Mouse (Mus musculus) embryo, embryonic 11.5 days (tissue): ENCODE data around the gene Nkiras2.
"Not testable (repeated sequence)": the region's sequence is repeated elsewhere in the genome, so short reads cannot be mapped to it uniquely, and the experiment has no call there.

Source experiments
- DNase-seq: peaks from one replicate; pipeline ENCODE4 v3.0.0-alpha.2; 2012; ENCODE audit warnings: low read depth, low spot score

Gene Nkiras2

DNA sequence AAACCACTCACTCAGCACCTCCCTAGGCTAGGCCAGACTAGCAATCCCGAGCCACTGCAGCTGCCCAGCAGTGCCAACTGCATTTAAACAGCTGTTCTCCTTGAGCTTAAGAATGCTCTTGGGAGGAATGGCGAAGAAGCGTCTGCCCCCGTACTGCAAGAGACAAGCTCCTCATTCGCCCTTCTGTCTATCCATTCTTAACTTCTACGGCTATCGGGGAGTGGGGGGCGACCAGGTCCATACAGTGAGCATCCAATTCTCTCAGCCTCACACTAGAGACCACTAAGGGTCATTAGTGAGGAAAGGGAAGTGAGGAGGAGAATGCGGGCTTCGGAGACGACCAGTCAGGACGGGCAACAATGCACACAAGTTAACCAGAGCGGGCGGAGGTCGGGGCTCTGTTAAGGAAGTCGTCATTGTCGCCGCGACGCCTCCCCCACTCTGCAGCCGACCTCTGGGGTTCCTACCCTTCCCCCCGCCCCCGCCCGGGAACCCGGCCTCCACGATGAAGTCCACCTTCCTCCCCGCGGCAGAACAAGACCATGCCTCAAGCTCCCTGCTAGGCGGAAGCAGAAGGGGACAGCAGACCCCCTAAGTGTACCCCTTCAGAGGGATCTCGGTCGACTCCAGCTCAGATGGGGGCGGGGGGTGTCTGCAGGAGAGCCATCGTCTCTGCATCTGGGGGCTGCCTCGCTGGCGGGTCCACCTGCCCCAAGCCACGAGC, at the start of gene Nkiras2:
Gene Nkiras2, plus strand, starts transcription at position 484 of the 724 bp plus-strand sequence.
- DNase-seq, result peak; percentile 57

DNA sequence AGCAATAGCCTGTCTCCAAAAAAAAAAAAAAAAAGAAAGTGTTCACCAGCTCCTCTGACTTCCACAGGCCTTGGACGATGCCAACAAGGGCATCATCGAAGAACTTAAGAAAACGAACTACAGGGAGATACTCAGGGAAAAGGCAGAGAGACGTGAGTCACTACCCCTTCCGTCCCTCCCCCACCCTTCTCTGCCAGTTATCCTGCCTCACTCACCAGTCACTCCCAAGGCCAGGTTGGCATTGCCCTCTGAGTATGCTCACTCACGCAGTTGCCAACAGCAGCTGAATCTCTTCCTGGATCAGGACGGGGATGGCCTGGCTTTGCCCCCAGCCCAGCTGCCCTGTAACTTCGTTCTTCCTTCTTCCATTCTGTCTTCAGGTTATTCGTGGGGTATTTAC, 49.3 kb upstream of the Nkiras2 start:
- DNase-seq, result no peak

DNA sequence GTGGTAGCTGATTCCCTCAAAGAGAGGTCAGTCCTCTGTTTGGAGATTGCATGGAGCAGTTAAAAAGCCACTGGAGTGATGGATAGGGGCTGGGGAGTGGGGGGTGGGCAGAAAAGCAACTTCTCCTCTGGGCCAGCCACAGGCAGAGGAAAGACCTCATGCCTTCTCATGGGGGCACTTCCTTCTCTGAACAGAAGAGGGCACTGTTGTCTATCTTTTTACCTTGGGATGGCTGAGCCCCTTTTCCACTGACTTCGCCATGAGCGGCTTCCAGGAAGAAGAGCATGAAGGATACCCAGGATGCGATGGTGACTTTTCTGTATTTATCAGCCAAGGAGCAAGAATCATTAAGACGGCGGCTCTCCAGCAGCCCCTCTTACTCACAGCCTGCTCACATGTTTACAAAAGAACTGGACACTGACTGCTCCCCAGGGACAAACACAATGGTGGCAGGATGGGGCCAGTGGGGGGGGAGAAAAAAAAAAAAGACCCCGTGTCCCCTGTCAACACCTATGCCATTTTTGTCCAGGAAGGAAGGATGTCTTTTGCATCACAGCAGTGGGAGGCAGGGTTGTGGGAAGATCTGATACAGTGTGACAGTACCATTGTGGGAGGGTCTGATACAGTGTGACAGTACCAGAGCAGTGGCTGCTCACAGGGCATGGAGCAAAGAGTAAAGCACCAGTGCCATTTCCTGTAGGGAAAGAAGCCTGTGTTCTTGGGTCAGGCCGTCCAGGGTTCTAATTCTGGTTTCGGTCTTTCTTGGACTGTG, 48.4 kb upstream of the Nkiras2 start:
- peak; percentile 75 for DNase-seq

DNA sequence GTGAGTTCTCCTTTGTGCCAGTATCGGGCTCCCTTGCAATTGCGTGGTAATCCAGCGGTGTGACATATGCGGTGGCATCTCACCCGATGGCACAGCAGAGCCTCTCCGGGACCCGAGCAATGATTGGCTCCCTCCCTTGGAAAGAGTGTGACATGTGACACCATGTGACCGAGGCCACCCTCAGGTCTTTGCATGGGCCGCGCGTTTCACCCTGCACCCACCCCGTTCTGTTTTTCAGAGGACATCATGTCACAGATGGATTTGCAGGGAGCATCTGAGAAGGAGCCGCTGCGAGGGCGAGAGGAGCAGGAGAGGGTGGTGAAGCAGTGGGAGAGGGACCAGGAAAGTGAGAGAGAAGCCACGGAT, 47.9 kb upstream of the Nkiras2 start:
- DNase-seq, result no peak

DNA sequence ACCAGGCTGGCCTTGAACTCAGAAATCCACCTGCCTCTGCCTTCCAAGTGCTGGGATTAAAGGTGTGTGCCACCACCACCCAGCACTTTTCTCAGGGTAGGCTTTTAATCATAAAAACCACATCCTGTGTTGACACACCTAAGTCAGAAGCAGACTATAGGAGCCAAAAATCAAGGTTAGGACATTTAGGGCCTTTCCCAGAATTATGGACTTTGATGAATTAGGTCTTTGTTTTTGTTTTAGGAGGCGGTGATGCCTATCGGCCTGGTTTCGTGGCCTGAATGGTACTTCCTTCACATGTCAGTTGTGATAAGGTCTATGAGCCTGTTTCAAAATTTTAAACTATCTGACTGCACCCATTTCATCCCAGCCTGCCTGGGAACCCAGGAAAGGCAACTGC, 44.9 kb upstream of the Nkiras2 start:
- no peak for DNase-seq

DNA sequence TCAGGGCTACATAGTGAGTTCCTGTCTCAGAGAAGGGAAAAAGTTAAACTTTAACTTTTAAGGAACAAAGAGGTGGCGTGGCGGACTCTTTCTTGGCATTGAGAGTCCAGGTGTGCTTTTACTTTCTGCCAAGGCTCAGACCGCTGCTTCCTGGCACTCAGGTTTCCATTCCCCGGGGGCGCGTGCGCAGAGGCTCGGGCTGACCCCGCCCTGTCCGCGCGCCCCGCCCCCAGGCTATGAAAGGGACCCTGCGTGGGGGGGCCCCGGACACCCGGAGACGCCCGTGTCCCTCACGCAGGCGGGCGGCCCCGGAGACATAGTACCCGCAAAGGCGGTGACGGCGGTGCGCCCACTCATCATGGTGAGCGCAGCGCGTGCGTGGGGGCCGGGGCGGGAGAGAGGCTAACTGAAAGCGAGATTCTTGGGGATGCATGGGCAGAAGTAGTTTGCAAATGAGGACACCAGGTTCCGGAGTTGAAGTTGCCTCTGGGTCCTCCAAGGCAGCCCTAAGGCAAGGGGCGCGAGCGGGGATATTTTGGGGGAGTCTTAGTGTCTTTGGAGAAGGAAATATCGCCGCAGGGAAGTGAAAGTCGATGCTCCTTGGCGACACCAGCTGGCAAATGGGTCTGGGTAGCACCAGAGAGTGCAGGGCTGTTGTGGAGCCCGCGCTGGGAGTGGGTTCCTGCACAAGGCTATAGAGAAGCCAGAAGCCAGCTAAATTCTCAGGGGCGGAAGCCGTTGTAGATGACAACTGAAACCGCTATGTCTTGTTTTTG, 44.1 kb upstream of the Nkiras2 start, which contains the start of gene Cnp:
Gene Cnp, plus strand, starts transcription at position 197 of the 776 bp plus-strand sequence.
- peak; percentile 45 for DNase-seq

DNA sequence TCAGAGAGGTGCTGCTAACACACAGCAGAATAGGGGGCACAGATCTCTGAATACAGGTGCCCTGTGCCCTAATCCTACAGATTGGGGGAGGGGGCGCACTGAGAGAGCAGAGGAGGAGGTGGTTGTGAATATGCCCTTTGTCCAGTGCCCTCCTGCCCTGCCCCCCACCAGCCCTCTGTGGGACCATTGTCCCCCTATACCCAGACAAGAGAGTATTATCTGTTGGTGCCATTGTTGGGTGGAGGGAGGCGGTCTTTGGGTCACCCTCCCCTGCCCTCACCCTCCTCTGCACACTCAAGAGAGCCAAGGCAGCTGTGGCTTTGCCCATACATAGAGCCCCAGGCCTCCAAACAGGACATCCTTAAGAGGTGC, 43.6 kb upstream of the Nkiras2 start:
- no peak for DNase-seq

DNA sequence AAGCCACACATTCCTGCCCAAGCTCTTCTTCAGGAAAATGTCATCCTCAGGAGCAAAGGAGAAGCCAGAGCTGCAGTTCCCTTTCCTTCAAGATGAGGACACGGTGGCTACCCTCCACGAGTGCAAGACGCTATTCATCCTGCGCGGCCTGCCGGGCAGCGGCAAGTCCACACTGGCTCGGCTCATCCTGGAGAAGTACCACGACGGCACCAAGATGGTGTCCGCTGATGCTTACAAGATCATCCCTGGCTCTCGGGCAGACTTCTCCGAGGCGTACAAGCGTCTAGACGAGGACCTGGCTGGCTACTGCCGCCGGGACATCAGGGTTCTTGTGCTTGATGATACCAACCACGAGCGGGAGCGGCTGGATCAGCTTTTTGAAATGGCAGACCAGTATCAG, 42.8 kb upstream of the Nkiras2 start:
- DNase-seq, result no peak

DNA sequence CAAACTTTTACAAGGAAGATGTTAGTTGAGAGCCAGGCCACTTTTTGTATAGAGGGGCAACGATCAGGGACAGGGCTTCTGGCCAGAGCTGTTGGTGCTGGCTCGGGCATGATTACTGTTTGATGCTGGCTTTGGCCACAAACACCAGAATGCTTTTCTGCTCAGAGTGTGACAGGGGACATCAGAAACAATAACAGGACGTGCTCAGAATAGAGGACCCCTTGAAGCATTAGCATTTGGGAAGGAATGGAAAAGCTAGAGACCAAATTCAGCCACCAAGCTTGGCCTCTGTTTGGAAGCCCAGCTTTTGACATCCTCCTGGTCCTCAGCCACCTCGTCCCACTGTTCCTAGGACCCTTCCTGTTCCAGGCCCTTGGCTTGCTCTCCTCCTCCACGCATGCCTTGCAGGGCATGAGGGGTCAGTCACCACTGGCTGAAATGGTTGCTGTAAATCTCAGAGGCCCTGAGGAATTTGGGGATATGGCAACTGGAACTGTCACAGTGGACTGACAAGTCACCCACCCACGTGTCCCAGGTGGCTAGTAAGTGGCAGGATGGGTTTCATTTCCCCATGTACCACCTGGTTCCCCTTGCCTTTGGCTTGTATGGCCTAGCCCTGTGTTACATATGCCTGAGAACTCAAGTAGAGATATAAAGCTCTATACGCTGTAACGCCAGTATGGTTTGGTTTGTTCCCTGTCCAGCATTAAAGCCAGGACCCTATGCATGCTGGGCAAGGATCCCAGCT, 41.0 kb upstream of the Nkiras2 start:
- DNase-seq, result no peak

DNA sequence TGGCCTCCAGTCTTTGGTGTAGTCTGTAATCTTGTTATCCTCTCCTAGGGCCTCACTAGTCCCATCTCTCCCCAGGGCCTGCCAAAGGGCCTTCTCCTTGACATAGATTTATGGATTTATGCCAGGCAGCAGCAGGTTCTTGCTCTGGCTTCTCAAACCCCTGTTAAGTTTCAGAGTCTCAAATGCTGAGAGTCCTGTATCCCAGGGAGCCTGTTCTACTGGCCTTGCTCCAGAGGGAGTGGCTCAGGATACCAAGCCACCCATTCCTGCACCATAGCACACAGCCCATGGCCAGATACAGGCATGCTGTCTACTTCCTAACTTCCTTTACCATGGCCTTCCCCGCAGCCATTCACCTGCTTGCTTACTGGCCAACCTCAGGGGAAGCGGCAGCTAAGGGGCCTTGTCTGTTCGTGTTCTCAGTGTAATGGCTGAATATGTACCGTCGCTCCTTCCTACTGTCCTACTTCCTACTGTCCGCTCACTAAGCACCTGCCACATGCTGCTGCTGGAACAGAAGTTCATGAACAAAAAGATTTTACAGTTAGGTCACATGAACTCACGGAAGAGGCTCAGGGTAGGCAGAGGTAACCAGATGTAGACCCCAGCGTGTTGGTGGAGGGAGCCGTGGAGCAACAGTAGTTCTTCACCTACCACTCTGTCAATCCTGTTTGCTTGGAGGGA, 39.8 kb upstream of the Nkiras2 start:
- no peak for DNase-seq

DNA sequence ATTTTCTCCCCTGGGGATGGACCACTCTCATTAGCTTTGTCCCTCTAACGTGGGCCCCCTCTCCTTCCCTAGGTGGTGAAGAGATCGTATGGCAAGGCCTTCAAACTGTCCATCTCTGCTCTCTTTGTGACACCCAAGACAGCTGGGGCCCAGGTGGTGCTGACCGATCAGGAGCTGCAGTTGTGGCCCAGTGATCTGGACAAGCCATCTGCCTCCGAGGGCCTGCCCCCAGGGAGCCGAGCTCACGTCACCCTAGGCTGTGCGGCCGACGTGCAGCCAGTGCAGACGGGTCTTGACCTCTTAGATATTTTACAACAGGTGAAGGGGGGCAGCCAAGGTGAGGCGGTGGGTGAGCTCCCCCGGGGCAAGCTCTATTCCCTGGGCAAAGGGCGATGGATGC, 38.8 kb upstream of the Nkiras2 start:
- no peak for DNase-seq

DNA sequence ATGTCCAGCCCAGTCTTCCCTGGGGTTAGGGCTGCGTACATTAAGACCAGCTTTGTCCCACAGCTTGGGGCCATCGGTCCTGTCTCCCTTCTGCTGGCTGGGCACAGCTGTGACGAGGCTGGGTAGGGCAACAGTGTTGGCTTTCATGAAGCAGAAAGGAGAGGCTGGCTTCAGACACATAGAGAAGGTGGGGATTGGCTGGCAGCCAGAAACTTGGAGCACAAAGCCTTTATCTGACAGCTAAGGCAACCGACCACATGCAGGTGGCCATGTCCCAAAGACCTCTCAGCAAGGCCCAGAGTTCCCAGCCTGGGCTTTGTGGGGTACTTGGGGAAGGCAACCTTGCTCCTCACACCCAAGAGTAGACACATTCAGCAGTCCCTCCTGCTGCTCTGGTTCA, 37.3 kb upstream of the Nkiras2 start:
- DNase-seq, result no peak

DNA sequence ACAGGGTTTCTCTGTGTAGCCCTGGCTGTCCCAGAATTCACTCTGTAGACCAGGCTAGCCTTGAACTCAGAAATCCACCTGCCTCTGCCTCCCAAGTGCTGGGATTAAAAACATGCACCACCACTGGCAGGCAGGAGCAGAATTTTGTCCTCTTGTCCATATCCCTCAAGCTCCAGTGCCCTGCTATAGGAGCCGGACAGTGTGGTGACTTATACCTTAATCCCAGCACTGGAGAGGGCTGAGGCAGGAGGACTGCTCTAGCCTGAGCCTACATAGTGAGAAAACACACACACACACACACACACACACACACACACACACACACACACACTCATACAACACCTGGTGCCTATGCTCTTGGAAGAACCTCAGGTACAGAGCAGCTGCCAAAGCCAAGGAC, 36.6 kb upstream of the Nkiras2 start:
- not testable (repeated sequence) for DNase-seq

DNA sequence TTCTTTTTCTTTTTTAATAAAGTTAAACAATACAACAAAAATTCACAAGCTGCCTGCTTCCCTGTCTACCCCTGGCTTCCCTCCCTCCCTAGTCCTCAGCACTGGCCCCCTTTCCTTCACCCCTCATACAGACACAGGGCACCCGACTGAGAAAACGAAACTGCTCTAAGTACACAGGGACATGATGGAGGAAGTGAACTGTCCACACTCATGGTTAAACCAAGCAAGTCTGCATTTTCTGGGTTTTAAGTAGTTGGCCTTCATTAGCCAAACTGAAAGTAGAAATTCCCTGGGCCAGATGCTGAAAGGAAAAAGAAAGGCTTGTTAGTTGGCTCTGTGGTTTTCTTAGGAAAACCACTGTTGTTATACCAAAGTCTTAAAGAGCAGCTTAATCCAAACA, 36.2 kb upstream of the Nkiras2 start:
- no peak for DNase-seq

DNA sequence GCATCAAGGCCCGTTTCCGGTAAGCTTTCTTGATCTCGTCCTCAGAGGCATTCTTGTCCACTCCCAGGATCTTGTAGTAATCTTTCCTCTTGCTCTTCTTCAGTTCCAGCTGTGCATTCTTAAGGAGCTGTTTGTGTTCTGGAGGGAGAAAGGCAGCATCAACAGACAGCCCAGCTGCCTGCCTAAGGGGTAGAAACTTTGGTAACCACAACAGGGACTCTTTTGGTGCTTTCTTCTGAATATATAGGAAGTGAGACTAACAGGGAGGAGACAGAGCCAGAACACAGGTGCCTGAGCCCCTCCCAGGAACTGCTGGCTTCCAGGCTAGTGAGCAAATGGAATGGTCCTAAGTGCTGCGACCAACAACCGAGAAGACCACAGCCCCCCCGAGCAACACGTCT, 34.5 kb upstream of the Nkiras2 start:
- DNase-seq, result no peak

DNA sequence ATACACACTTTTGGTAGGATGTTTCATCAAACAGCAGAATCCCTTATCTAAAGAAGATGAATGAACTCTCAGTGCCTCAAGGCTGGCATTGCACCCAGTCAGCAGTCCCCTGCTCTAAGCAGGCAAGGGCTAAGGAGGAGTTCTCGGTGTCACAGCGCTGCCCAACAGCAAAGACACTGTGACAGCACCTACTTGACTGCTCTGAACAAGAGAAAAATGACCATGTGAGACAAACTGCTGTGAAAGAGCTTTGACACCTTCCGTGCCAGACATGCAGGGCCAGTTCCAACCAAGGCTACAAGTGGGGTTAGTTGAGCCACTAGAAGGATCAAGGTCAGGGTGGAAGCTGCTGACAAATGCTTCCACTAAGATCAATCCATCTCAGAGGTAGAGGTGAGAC, 33.9 kb upstream of the Nkiras2 start:
- no peak for DNase-seq

DNA sequence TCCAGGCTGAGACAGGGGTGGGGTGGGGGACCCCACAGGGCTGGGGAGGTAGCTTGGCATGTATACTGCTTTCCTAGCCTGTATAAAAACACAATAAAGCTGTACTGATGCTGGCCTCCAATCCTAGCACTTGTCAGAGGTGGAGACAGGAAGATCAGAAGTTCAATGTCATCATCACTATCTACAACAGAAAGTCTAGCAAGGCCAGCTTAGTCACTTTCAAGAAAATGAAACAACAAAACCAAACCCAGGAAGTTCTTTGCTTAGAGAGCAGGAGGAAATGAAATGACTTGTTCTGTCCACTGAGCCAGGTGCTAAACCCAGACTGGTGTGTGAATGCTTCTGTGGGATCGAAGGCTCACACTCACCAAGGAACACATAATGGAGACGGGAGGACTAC, 30.6 kb upstream of the Nkiras2 start:
- DNase-seq, result no peak

DNA sequence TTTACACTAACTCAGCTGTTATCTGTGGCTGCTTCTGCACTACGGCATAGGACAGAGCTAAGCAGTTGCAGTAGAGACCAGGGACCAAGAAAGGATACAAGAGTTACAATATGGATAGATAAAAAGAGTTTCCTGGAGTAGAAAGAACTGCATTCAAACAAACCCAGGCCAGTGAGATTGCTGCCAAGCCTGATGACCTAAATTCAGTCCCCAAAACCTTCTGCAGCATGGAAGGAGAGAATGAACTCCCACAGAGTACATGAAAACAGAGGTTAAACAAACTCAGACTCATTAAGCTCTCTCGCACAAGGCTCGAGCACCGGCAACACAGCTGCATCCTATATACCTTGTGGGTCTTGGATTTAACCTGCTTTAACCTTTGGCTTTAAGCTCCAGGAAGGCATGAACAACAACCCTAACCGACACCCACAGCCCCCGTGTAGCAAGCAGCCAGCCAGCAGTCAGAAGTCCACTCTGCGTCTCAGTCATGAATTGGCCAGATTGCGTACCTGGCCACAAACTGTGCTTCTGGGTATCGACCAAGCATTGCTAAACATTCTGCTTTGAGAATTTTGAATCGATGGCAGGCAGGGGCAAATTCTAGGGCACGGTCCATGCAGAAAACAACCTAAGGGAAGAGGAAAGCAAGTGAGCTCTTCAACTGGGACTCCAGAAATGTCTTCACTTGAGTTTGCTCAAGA, 26.5 kb upstream of the Nkiras2 start:
- no peak for DNase-seq

DNA sequence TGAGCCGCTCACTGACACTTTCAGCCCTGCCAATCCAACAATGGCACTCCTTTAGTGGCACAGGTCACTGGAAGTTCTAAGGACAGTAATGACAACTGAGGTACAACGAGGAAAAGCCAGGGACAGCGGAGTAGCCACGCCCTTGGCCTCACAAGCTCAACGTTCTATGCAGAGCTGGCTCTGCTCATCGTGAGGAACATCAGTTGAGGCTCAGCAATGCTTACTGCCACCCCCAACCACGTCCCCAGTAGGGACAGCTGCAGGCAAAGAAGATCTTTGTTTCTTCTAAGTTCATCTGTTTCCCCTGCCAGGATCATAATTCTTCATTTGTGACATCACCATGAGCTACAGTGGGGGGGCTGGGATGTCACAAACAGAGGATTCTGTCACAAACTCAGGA, 24.4 kb upstream of the Nkiras2 start:
- DNase-seq, result no peak

DNA sequence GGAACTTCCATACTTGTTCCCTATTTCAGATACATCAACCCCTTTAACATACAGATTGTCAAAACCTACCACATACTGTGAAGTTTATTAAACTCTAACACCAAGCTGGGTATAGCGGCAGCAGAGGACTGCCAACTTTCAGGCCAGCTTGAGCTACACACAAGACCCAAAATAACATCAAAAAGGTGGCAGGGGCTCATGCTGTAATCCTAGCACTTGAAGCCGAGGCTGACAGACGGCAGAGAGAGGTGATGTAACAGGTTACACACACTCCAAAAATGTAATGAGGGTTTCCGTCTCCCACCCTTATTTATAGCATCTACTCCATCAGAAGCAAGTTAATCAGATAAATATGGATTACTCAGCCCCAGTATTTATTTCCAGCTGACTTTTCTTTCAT, 23.5 kb upstream of the Nkiras2 start:
- DNase-seq, result no peak

DNA sequence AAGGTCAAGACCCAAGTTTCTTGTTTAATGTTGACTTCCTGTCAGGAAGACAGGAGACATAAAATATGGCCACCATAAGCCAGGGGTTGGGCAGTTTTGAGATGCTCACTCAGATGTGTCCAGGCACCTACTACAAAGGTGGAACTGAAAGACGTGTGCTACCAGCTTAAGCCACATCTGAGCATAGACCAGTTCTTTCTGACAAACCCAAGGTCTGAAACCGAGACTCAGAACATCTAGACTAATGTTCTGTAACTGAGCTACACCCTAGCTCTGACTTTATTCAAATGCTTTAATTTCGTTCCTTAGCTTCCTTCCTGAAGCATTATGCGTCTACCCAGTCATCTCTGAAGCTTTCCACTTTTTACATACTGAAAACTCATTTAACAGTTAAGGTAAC, 21.0 kb upstream of the Nkiras2 start:
- no peak for DNase-seq
